Mouse (Mus musculus) small intestine, adult 10 weeks (tissue): ENCODE data around the gene Camk1. TPM values are rescaled to one million over a fixed set of nuclear protein-coding genes. Genes with fewer than 3 reads are reported as not detected.

Experiments
- polyA plus RNA-seq: library from polyadenylated mRNA; stranded (reverse); fragments of 350-450 nt; fragmentation: Illumina TruSeq; extraction: RNeasy Lipid Tissue Mini Kit (QIAGEN cat#74804); gene quantifications from one replicate; pipeline ENCODE4 v1.2.3, GENCODE M21; 2014; ENCODE audit warnings: low replicate concordance

Gene Camk1
- polyA plus RNA-seq = 6.7 TPM

GRCm38 (mm10) chr6:113343177-113344092 is at the start of gene Camk1:
TSS of gene Camk1 (minus strand) at chr6:113343984.

GRCm38 (mm10) chr6:113388960-113389359 is 45.2 kb upstream of the Camk1 start, which contains the start of gene Ttll3:
TSS of gene Ttll3 (plus strand) at chr6:113389260.

GRCm38 (mm10) chr6:113377496-113378385 is 34.0 kb upstream of the Camk1 start, which contains the start of the genes Tada3 and Arpc4:
TSS of gene Tada3 (minus strand) at chr6:113377883.
TSS of gene Arpc4 (plus strand) at chr6:113378115.

GRCm38 (mm10) chr6:113326533-113327315 is 17.1 kb downstream of the Camk1 start, which contains the start of gene Ogg1:
TSS of gene Ogg1 (plus strand) at chr6:113326972.

GRCm38 (mm10) chr6:113306986-113307349 is 36.8 kb downstream of the Camk1 start, which contains the start of gene Brpf1:
TSS of gene Brpf1 (plus strand) at chr6:113307137.

Other genes with a start within 250 kb of the Camk1 start
- not detected for gene Lhfpl4, start 148.6 kb downstream of the Camk1 start, polyA plus RNA-seq
- gene Mtmr14, start 106.1 kb downstream of the Camk1 start, polyA plus RNA-seq = 12.6 TPM
- gene Cpne9, start 61.7 kb downstream of the Camk1 start, polyA plus RNA-seq = not detected
- 3.4 TPM for gene Brpf1, start 36.8 kb downstream of the Camk1 start, polyA plus RNA-seq
- gene Ogg1, start 17.0 kb downstream of the Camk1 start, polyA plus RNA-seq = 2.3 TPM
- 1.6 TPM for gene Tada3, start 33.9 kb upstream of the Camk1 start, polyA plus RNA-seq
- 89.9 TPM for gene Arpc4, start 34.1 kb upstream of the Camk1 start, polyA plus RNA-seq
- 1.5 TPM for gene Ttll3, start 45.3 kb upstream of the Camk1 start, polyA plus RNA-seq
- not detected for gene Rpusd3, start 75.4 kb upstream of the Camk1 start, polyA plus RNA-seq
- gene Cidec, start 91.8 kb upstream of the Camk1 start, polyA plus RNA-seq = 2.0 TPM
- gene Jagn1, start 98.6 kb upstream of the Camk1 start, polyA plus RNA-seq = 12.1 TPM
- 0.56 TPM for gene Il17re, start 114.5 kb upstream of the Camk1 start, polyA plus RNA-seq
- 2.8 TPM for gene Il17rc, start 127.4 kb upstream of the Camk1 start, polyA plus RNA-seq
- gene Creld1, start 139.3 kb upstream of the Camk1 start, polyA plus RNA-seq = not detected
- gene Prrt3, start 157.9 kb upstream of the Camk1 start, polyA plus RNA-seq = not detected
- gene Emc3, start 187.7 kb upstream of the Camk1 start, polyA plus RNA-seq = 63.8 TPM
- 2.3 TPM for gene Fancd2, start 187.7 kb upstream of the Camk1 start, polyA plus RNA-seq